In the genomic region with DNA sequence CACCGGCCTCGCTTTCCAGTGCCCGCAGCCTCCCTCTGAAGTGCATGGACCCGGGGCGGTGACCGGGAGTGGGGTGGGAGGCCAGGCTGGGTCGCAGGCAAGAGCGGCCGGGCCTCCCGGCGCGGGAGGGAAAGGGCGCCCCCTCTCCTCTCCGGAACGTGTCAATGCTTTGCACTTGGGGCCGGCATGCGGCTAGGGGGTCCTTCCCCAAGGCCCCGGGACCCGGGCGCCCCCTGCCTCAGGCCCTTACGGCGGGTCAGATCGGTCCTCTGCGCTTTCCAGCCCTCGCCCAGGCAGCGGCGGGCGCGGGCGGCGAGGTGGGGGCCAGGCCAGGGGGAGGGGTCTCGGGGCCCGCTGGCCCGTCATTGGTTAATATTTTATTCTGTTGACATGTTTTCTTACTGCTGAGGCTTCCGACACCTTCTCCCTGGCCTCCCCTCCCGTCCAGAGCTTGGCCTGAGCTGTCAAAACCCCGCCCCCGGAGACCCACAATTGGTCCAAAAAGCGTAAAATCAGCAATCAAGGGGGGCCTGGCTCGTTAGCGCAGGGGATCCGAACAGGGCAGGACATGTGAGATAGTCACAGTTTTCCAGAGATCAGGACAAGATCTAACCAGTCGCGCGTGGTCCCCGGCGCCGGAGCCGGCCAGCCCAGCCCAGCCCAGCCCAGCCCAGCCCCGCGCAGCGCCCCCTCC, we compare ENCODE assay signal across 8 mouse cellular contexts. TPM values are rescaled to one million over a fixed set of nuclear protein-coding genes. Genes with fewer than 3 reads are reported as not detected.
DNase-seq lines count a peak whose midpoint lies in the region; ATAC-seq and TF ChIP-seq lines count a peak whose summit lies in the region.

Tbx2 (plus strand) TSS at position 321 of the 694 bp plus-strand sequence.

- peak; percentile 66 for DNase-seq in ZHBTc4 (ENCODE audit: low read depth, low spot score)
- peak; percentile 90 for DNase-seq in lung, postnatal 25 days (ENCODE audit: low spot score)
- DNase-seq in thymus, postnatal 10 days (ENCODE audit: low spot score in 2 of 2), result no peak

- peak within 1 kb of the TSS; percentile 98 for H3K27ac ChIP-seq in embryonic facial prominence, embryonic 12.5 days
- peak within 1 kb of the TSS; percentile 78 for H3K27ac ChIP-seq in heart, embryonic 12.5 days (ENCODE audit: poor library complexity, severe bottlenecking)
- H3K27ac ChIP-seq in kidney, embryonic 16.5 days (ENCODE audit: low read length), result peak within 1 kb of the TSS; percentile 94
- H3K27ac ChIP-seq in testis, adult 2 months (ENCODE audit: control insufficient read depth, insufficient read depth, low read depth, low read length), result 0 out of 2 replicates have a peak within 1 kb of the TSS, but pooled peaks have one; percentile 34

- H3K27me3 ChIP-seq in embryonic facial prominence, embryonic 12.5 days, result peaks cover 45% of the 10 kb centered on the region
- H3K27me3 ChIP-seq in heart, embryonic 12.5 days (replicated peaks), result peaks cover 78% of the 10 kb centered on the region
- H3K27me3 ChIP-seq in kidney, embryonic 16.5 days (ENCODE audit: insufficient read depth, low read length), result peaks cover 46% of the 10 kb centered on the region
- H3K27me3 ChIP-seq in testis, adult 2 months (ENCODE audit: control insufficient read depth, insufficient read depth, low read length), result peaks cover 2% of the 10 kb centered on the region

- peaks cover 42% of the 10 kb centered on the region for H3K4me1 ChIP-seq in embryonic facial prominence, embryonic 12.5 days
- H3K4me1 ChIP-seq in heart, embryonic 12.5 days (replicated peaks), result peaks cover 60% of the 10 kb centered on the region
- H3K4me1 ChIP-seq in kidney, embryonic 16.5 days (ENCODE audit: insufficient read depth, low read length), result peaks cover 37% of the 10 kb centered on the region
- peaks cover 28% of the 10 kb centered on the region for H3K4me1 ChIP-seq in testis, adult 2 months (ENCODE audit: control insufficient read depth, insufficient read depth, low read length)

- H3K36me3 ChIP-seq in embryonic facial prominence, embryonic 12.5 days, result peaks cover 10% of the 10 kb centered on the region; the same call in 1 of the 2 replicates
- no peaks in the 10 kb centered on the region for H3K36me3 ChIP-seq in heart, embryonic 12.5 days
- peaks cover 5% of the 10 kb centered on the region; the same call in 1 of the 2 replicates for H3K36me3 ChIP-seq in kidney, embryonic 16.5 days (ENCODE audit: insufficient read depth, low read length)
- H3K36me3 ChIP-seq in testis, adult 2 months (ENCODE audit: control insufficient read depth, insufficient read depth, low read length), result no peaks in the 10 kb centered on the region

- no peaks in the 10 kb centered on the region for H3K9me3 ChIP-seq in embryonic facial prominence, embryonic 12.5 days
- no peaks in the 10 kb centered on the region for H3K9me3 ChIP-seq in heart, embryonic 12.5 days (replicated peaks)
- H3K9me3 ChIP-seq in kidney, embryonic 16.5 days (ENCODE audit: low read length), result no peaks in the 10 kb centered on the region

- under 1% methylated on average over 48 of the region's 52 CpGs for WGBS in embryonic facial prominence, embryonic 12.5 days
- WGBS in heart, embryonic 12.5 days, result under 1% methylated on average over 43 of the region's 52 CpGs
- WGBS in kidney, embryonic 16.5 days, result under 1% methylated on average over 39 of the region's 52 CpGs

- peak; percentile 81 for ATAC-seq in embryonic facial prominence, embryonic 12.5 days (ENCODE audit: insufficient number of reproducible peaks, insufficient read depth, low FRiP score, low TSS enrichment)
- peak; percentile 40 for ATAC-seq in heart, embryonic 12.5 days (ENCODE audit: insufficient number of reproducible peaks, low FRiP score)
- ATAC-seq in kidney, embryonic 16.5 days (ENCODE audit: low FRiP score, low TSS enrichment), result peak; percentile 91
- ATAC-seq in megakaryocyte-erythroid progenitor cell, adult 5-6 weeks (replicated peaks; ENCODE audit: low FRiP score, low TSS enrichment, poor library complexity, severe bottlenecking), result no peak

- no peak for TF ChIP-seq POLR2A in testis, adult 2 months (IDR thresholded peaks at IDR 0.05; ENCODE audit: control insufficient read depth, low read depth, low read length)

- peak within 1 kb of the TSS; percentile 72 for H3K4me2 ChIP-seq in embryonic facial prominence, embryonic 12.5 days (replicated peaks)
- H3K4me2 ChIP-seq in heart, embryonic 12.5 days, result peak within 1 kb of the TSS; percentile 92
- H3K4me2 ChIP-seq in kidney, embryonic 16.5 days (replicated peaks; ENCODE audit: low read depth, low read length), result peak within 1 kb of the TSS; percentile 79

- peak within 1 kb of the TSS; percentile 54 for H3K4me3 ChIP-seq in embryonic facial prominence, embryonic 12.5 days
- H3K4me3 ChIP-seq in heart, embryonic 12.5 days, result peak within 1 kb of the TSS; percentile 74
- peak within 1 kb of the TSS; percentile 74 for H3K4me3 ChIP-seq in kidney, embryonic 16.5 days (ENCODE audit: low read length)
- peak within 1 kb of the TSS; percentile 63 for H3K4me3 ChIP-seq in testis, adult 2 months (ENCODE audit: control insufficient read depth, low read depth, low read length)

- peak within 1 kb of the TSS; percentile 99 for H3K9ac ChIP-seq in embryonic facial prominence, embryonic 12.5 days
- peak within 1 kb of the TSS; percentile 81 for H3K9ac ChIP-seq in heart, embryonic 12.5 days
- H3K9ac ChIP-seq in kidney, embryonic 16.5 days (replicated peaks; ENCODE audit: low read length), result peak within 1 kb of the TSS; percentile 94

- TF ChIP-seq CTCF in testis, adult 2 months (IDR thresholded peaks at IDR 0.05; ENCODE audit: control insufficient read depth, insufficient read depth, insufficient replicate concordance, low read depth, low read length), result no peak

RNA-seq across cellular contexts. Expression of gene Tbx2, which starts in this region (rescaled TPM):
- 20.5 and 21.6 TPM in 2 replicates for polyA plus RNA-seq in embryonic facial prominence, embryonic 12.5 days (2016; fragmentation: Nextera tagmentation; extraction: Ambion mirVana)
- 3.2 TPM in 2 replicates for polyA plus RNA-seq in heart, embryonic 12.5 days (2016; fragmentation: Nextera tagmentation; extraction: Ambion mirVana)
- 10.3 TPM in 2 replicates for polyA plus RNA-seq in kidney, embryonic 16.5 days (2015; fragmentation: Nextera tagmentation; extraction: Ambion mirVana)
- 2.3 and 4.0 TPM in 2 replicates for polyA plus RNA-seq in testis, adult 2 months (2012; rRNA removed)
- total RNA-seq in megakaryocyte-erythroid progenitor cell, adult 5-6 weeks (2014; fragmentation: Nextera tagmentation), result not detected in 2 replicates
- 0.19 TPM in 1 of 2 replicates, not detected in the other for total RNA-seq in megakaryocyte-erythroid progenitor cell, adult 5-6 weeks (2017)

Comparison
In these comparisons a context has a peak if more than half of its experiments do, and no peak if none do; other contexts are left out.
1. DNase-seq: peak in ZHBTc4 (single experiment) and lung, postnatal 25 days (single experiment); none in thymus, postnatal 10 days (0 of 2).
2. H3K27ac ChIP-seq: peak in every context shown above with its lines; median percentile 98 in embryonic facial prominence, embryonic 12.5 days; 94 in kidney, embryonic 16.5 days; 78 in heart, embryonic 12.5 days; 34 in testis, adult 2 months.
3. Peak in every context shown above with its lines, with median percentiles within 50 percentile points of each other: H3K4me2 ChIP-seq, H3K4me3 ChIP-seq and H3K9ac ChIP-seq.